Mouse (Mus musculus) MEL (cell line): ENCODE data around the gene Zfp27. TPM values are rescaled to one million over a fixed set of nuclear protein-coding genes. Genes with fewer than 3 reads are reported as not detected.

Experiments
- DNase-seq: peaks from one replicate; pipeline ENCODE4 v3.0.0; 2011; ENCODE audit warnings: low read depth, low spot score
- H3K27ac ChIP-seq: 2 replicates; pipeline ENCODE4 v1.5.1; 2012; ENCODE audit warnings: low read depth, mild to moderate bottlenecking, control low read depth, low read length, moderate library complexity; ENCODE audit not compliant: control insufficient read depth
- H3K27me3 ChIP-seq, 2 experiments: fragments of 150-350 bp in 1 of 2; sonication (generic) in 1 of 2; 2 replicates each; pipeline ENCODE4 v1.6.1; 2012; ENCODE audit warnings: low read length in 2 of 2, mild to moderate bottlenecking in 2 of 2, improper control_type of control experiment in 1 of 2, moderate library complexity in 1 of 2; ENCODE audit not compliant: insufficient read depth in 2 of 2, control insufficient read depth in 1 of 2
- H3K36me3 ChIP-seq, 2 experiments: 2 replicates each; pipeline ENCODE4 v1.6.1; 2012 to 2014; ENCODE audit warnings: low read length in 2 of 2, improper control_type of control experiment in 1 of 2, inconsistent platforms in 1 of 2, mild to moderate bottlenecking in 1 of 2; ENCODE audit not compliant: insufficient read depth in 2 of 2, control insufficient read depth in 1 of 2
- H3K4me1 ChIP-seq, 2 experiments: fragments of 150-350 bp in 1 of 2; sonication (generic) in 1 of 2; 2 replicates each; pipeline ENCODE4 v1.6.1; 2012; ENCODE audit warnings: low read length in 2 of 2, improper control_type of control experiment in 1 of 2, mild to moderate bottlenecking in 1 of 2; ENCODE audit not compliant: insufficient read depth in 2 of 2, control insufficient read depth in 1 of 2
- H3K4me3 ChIP-seq, 2 experiments: fragments of 150-350 bp in 1 of 2; sonication (generic) in 1 of 2; 2 replicates each; pipeline ENCODE4 v1.5.1; 2012; ENCODE audit warnings: low read depth in 2 of 2, low read length in 2 of 2, mild to moderate bottlenecking in 2 of 2, moderate library complexity in 2 of 2, control low read depth in 1 of 2, improper control_type of control experiment in 1 of 2; ENCODE audit not compliant: control insufficient read depth in 1 of 2, insufficient read depth in 1 of 2
- H3K79me2 ChIP-seq: 2 replicates; pipeline ENCODE4 v1.6.1; 2012; ENCODE audit warnings: mild to moderate bottlenecking, low read length, moderate library complexity; ENCODE audit not compliant: control insufficient read depth, poor library complexity, insufficient read depth
- H3K9ac ChIP-seq: 2 replicates; pipeline ENCODE4 v1.6.1; 2012; ENCODE audit warnings: low read depth, mild to moderate bottlenecking, control low read depth, low read length, moderate library complexity; ENCODE audit not compliant: control insufficient read depth, poor library complexity, severe bottlenecking
- H3K9me3 ChIP-seq: fragments of 150-350 bp; sonication (generic); replicated peaks from 2 replicates; pipeline ENCODE4 v1.6.1; 2012; ENCODE audit warnings: mild to moderate bottlenecking, low read length, improper control_type of control experiment, moderate library complexity; ENCODE audit not compliant: insufficient read depth
- CTCF ChIP-seq, 3 experiments: IDR thresholded peaks in 2 of 3; conservative IDR thresholded peaks in 1 of 3; 2 replicates each; pipeline ENCODE4 v1.5.1; 2011 to 2012; ENCODE audit warnings: low read length in 3 of 3, low read depth in 2 of 3, mild to moderate bottlenecking in 2 of 3, improper control_type of control experiment in 1 of 3, inconsistent platforms in 1 of 3, mixed read lengths in 1 of 3, moderate library complexity in 1 of 3; ENCODE audit not compliant: control insufficient read depth in 1 of 3, insufficient read depth in 1 of 3, poor library complexity in 1 of 3, severe bottlenecking in 1 of 3
- E2F4 ChIP-seq: IDR thresholded peaks from 2 replicates; pipeline ENCODE4 v1.6.1; 2011; ENCODE audit warnings: low read depth, low read length, improper control_type of control experiment, borderline replicate concordance
- ELF1 ChIP-seq: IDR thresholded peaks from 2 replicates; pipeline ENCODE4 v1.6.1; 2014; ENCODE audit warnings: low read depth, mild to moderate bottlenecking, inconsistent platforms, low read length, improper control_type of control experiment, moderate library complexity
- EP300 ChIP-seq, 2 experiments: IDR thresholded peaks; 2 replicates each; pipeline ENCODE4 v1.6.1; 2011; ENCODE audit warnings: improper control_type of control experiment in 2 of 2, low read length in 2 of 2, low read depth in 1 of 2, mild to moderate bottlenecking in 1 of 2
- ETS1 ChIP-seq: IDR thresholded peaks from 2 replicates; pipeline ENCODE4 v1.6.1; 2012; ENCODE audit warnings: low read depth, mild to moderate bottlenecking, inconsistent platforms, low read length, improper control_type of control experiment, moderate library complexity
- GABPA ChIP-seq: IDR thresholded peaks from 2 replicates; pipeline ENCODE4 v1.6.1; 2012; ENCODE audit warnings: low read depth, mild to moderate bottlenecking, inconsistent platforms, low read length, improper control_type of control experiment, moderate library complexity
- GATA1 ChIP-seq: IDR thresholded peaks from 2 replicates; pipeline ENCODE4 v1.6.1; 2011; ENCODE audit warnings: low read depth, low read length, improper control_type of control experiment
- HCFC1 ChIP-seq: IDR thresholded peaks from 2 replicates; pipeline ENCODE4 v1.6.1; 2012; ENCODE audit warnings: low read depth, mild to moderate bottlenecking, inconsistent platforms, low read length, improper control_type of control experiment, moderate library complexity
- JUND ChIP-seq: IDR thresholded peaks from 2 replicates; pipeline ENCODE4 v1.6.1; 2011; ENCODE audit warnings: low read depth, mild to moderate bottlenecking, improper control_type of control experiment, low read length
- KAT2A ChIP-seq: conservative IDR thresholded peaks from 2 replicates; pipeline ENCODE4 v1.6.1; 2012; ENCODE audit warnings: low read depth, low read length, improper control_type of control experiment, inconsistent platforms
- MAFK ChIP-seq: IDR thresholded peaks from 2 replicates; pipeline ENCODE4 v1.6.1; 2011; ENCODE audit warnings: low read depth, mild to moderate bottlenecking, low read length, improper control_type of control experiment, borderline replicate concordance
- MAZ ChIP-seq: IDR thresholded peaks from 2 replicates; pipeline ENCODE4 v1.6.1; 2012; ENCODE audit warnings: low read depth, mild to moderate bottlenecking, inconsistent platforms, low read length, improper control_type of control experiment
- MEF2A ChIP-seq: IDR thresholded peaks from 2 replicates; pipeline ENCODE4 v1.6.1; 2014; ENCODE audit warnings: low read depth, mild to moderate bottlenecking, inconsistent platforms, low read length, improper control_type of control experiment; ENCODE audit not compliant: poor library complexity, insufficient replicate concordance, severe bottlenecking; ENCODE audit errors: extremely low read depth
- MXI1 ChIP-seq: IDR thresholded peaks from 2 replicates; pipeline ENCODE4 v1.6.1; 2011; ENCODE audit warnings: mild to moderate bottlenecking, low read depth, low read length, improper control_type of control experiment
- MYC ChIP-seq: IDR thresholded peaks from 2 replicates; pipeline ENCODE4 v1.6.1; 2011; ENCODE audit warnings: low read depth, mild to moderate bottlenecking, low read length, improper control_type of control experiment, moderate library complexity
- POLR2AphosphoS2 ChIP-seq: IDR thresholded peaks from 2 replicates; pipeline ENCODE4 v1.6.1; 2011; ENCODE audit warnings: low read length, improper control_type of control experiment
- POLR2AphosphoS5 ChIP-seq: IDR thresholded peaks from 2 replicates; pipeline ENCODE4 v1.6.1; 2012; ENCODE audit warnings: low read depth, borderline replicate concordance, mild to moderate bottlenecking, inconsistent platforms, low read length, moderate library complexity, mixed read lengths
- RCOR1 ChIP-seq: IDR thresholded peaks from 2 replicates; pipeline ENCODE4 v1.6.1; 2012; ENCODE audit warnings: low read depth, mild to moderate bottlenecking, inconsistent platforms, low read length, improper control_type of control experiment
- SIN3A ChIP-seq: IDR thresholded peaks from 2 replicates; pipeline ENCODE4 v1.6.1; 2012; ENCODE audit warnings: low read length, improper control_type of control experiment, inconsistent platforms
- TAL1 ChIP-seq: IDR thresholded peaks from 2 replicates; pipeline ENCODE4 v1.6.1; 2012; ENCODE audit warnings: mild to moderate bottlenecking, inconsistent platforms, low read length, moderate library complexity, mixed read lengths
- TCF12 ChIP-seq: IDR thresholded peaks from 2 replicates; pipeline ENCODE4 v1.6.1; 2014; ENCODE audit warnings: low read depth, mild to moderate bottlenecking, inconsistent platforms, low read length, improper control_type of control experiment, moderate library complexity
- UBTF ChIP-seq: IDR thresholded peaks from 2 replicates; pipeline ENCODE4 v1.6.1; 2012; ENCODE audit warnings: low read depth, mild to moderate bottlenecking, inconsistent platforms, low read length, improper control_type of control experiment, moderate library complexity, borderline replicate concordance; ENCODE audit not compliant: insufficient read depth
- USF1 ChIP-seq: IDR thresholded peaks from 2 replicates; pipeline ENCODE4 v1.6.1; 2014; ENCODE audit warnings: low read depth, mild to moderate bottlenecking, inconsistent platforms, low read length, improper control_type of control experiment, moderate library complexity
- ZKSCAN1 ChIP-seq: IDR thresholded peaks from 2 replicates; pipeline ENCODE4 v1.6.1; 2012; ENCODE audit warnings: low read depth, mild to moderate bottlenecking, inconsistent platforms, low read length, improper control_type of control experiment, moderate library complexity
- ZMIZ1 ChIP-seq: IDR thresholded peaks from 2 replicates; pipeline ENCODE4 v1.6.1; 2012; ENCODE audit warnings: low read depth, mild to moderate bottlenecking, inconsistent platforms, low read length, improper control_type of control experiment, moderate library complexity
- ZNF384 ChIP-seq: IDR thresholded peaks from 2 replicates; pipeline ENCODE4 v1.6.1; 2012; ENCODE audit warnings: low read depth, mild to moderate bottlenecking, inconsistent platforms, low read length, improper control_type of control experiment
- polyA plus RNA-seq, 2 experiments: library from polyadenylated mRNA; stranded (reverse) in 1 of 2; unstranded in 1 of 2; fragments of >175 nt in 1 of 2; fragments of >200 nt in 1 of 2; gene quantifications; 2 replicates each; pipeline versions ENCODE4 v1.2.1 to v1.2.4; 2012; ENCODE audit warnings: low replicate concordance in 2 of 2, low read depth in 1 of 2; ENCODE audit not compliant: insufficient read length in 2 of 2, insufficient read depth in 1 of 2, missing spikeins in 1 of 2
- total RNA-seq: library from RNA; depleted of rRNA; stranded (reverse); fragments of 300-350 nt; gene quantifications from 2 replicates; pipeline ENCODE4 v1.2.3, GENCODE M21; 2012

The Zfp27 gene
- total and polyA plus RNA-seq, 3 experiments = 4.9 to 5.0 TPM; not detected in 1

- H3K27me3 ChIP-seq = no peaks in the 10 kb centered on the region
- no peak for DNase-seq
- H3K27ac ChIP-seq = no peak overlapping the region
- no peaks in the 10 kb centered on the region; a peak in 1 of 4 replicates for H3K4me1 ChIP-seq
- no peaks in the 10 kb centered on the region for H3K79me2 ChIP-seq
- peaks cover 0 to 4% of the 10 kb centered on the region in 2 experiments; a peak in 1 of 4 replicates for H3K36me3 ChIP-seq
- H3K9ac ChIP-seq = no peak overlapping the region
- no peaks in the 10 kb centered on the region for H3K9me3 ChIP-seq
- H3K4me3 ChIP-seq = no peak overlapping the region
- TF ChIP-seq ZKSCAN1 (no peak), EP300 (IDR thresholded peaks at IDR 0.05; ENCODE audit: low read depth in 1 of 2, low read length in 2 of 2) (no peak), ZNF384 (no peak), GATA1 (no peak), USF1 (no peak), KAT2A (no peak), MEF2A (no peak), TCF12 (no peak), HCFC1 (no peak), MAFK (no peak), POLR2AphosphoS2 (no peak), GABPA (no peak), CTCF (IDR thresholded peaks at IDR 0.05 in 2 of 3, conservative IDR thresholded peaks at IDR 0.05 in 1 of 3; ENCODE audit: control insufficient read depth in 1 of 3, insufficient read depth in 1 of 3, low read depth in 2 of 3, low read length in 3 of 3, poor library complexity in 1 of 3, severe bottlenecking in 1 of 3) (no peak), ETS1 (no peak)
These were observed 11.7 kb upstream of the Zfp27 start for GRCm38 (mm10) chr7:29918062-29918453.

GRCm38 (mm10) chr7:29917371-29918061 lies 11.1 kb upstream of the Zfp27 start:
- H3K4me3 ChIP-seq = no peak overlapping the region
- H3K9ac ChIP-seq = no peak overlapping the region
- no peaks in the 10 kb centered on the region for H3K9me3 ChIP-seq
- no peaks in the 10 kb centered on the region for H3K27me3 ChIP-seq
- no peaks in the 10 kb centered on the region for H3K79me2 ChIP-seq
- no peak overlapping the region for H3K27ac ChIP-seq
- no peak for DNase-seq
- no peaks in the 10 kb centered on the region; a peak in 1 of 4 replicates for H3K4me1 ChIP-seq
- peaks cover 0 to 4% of the 10 kb centered on the region in 2 experiments; a peak in 1 of 4 replicates for H3K36me3 ChIP-seq
- TF ChIP-seq ZKSCAN1 = no peak
- TF ChIP-seq POLR2AphosphoS5 = no peak
- no peak for TF ChIP-seq HCFC1
- TF ChIP-seq MAFK = no peak
- TF ChIP-seq UBTF = no peak
- no peak for TF ChIP-seq MAZ
- TF ChIP-seq GATA1 = no peak
- TF ChIP-seq ETS1 = no peak
- no peak for TF ChIP-seq EP300 (IDR thresholded peaks at IDR 0.05; ENCODE audit: low read depth in 1 of 2, low read length in 2 of 2)
- no peak for TF ChIP-seq MYC
- no peak for TF ChIP-seq JUND
- no peak for TF ChIP-seq TAL1
- TF ChIP-seq USF1 = no peak
- no peak for TF ChIP-seq ZMIZ1
- no peak for TF ChIP-seq E2F4
- no peak for TF ChIP-seq MXI1
- TF ChIP-seq SIN3A = no peak
- TF ChIP-seq ELF1 = no peak
- TF ChIP-seq RCOR1 = no peak
- TF ChIP-seq POLR2AphosphoS2 = no peak
